Mouse (Mus musculus) heart, adult 2 months (tissue): ENCODE measurements around the gene Slco3a1.

ENCODE experiments used
- CTCF ChIP-seq: fragments of 200-600 bp; IDR thresholded peaks from 2 replicates; pipeline ENCODE4 v1.8.1; 2022; ENCODE audit warnings: antibody characterized with exemption, mild to moderate bottlenecking, moderate library complexity
- EP300 ChIP-seq: fragments of 200-500 bp; IDR thresholded peaks from 2 replicates; pipeline ENCODE4 v1.6.1; 2011; ENCODE audit warnings: low read depth, low read length, control low read depth; ENCODE audit not compliant: insufficient read depth
- POLR2A ChIP-seq: fragments of 200-500 bp; IDR thresholded peaks from 2 replicates; pipeline ENCODE4 v1.6.1; 2011; ENCODE audit warnings: mild to moderate bottlenecking, low read depth, low read length, control low read depth; ENCODE audit not compliant: insufficient read depth

DNA sequence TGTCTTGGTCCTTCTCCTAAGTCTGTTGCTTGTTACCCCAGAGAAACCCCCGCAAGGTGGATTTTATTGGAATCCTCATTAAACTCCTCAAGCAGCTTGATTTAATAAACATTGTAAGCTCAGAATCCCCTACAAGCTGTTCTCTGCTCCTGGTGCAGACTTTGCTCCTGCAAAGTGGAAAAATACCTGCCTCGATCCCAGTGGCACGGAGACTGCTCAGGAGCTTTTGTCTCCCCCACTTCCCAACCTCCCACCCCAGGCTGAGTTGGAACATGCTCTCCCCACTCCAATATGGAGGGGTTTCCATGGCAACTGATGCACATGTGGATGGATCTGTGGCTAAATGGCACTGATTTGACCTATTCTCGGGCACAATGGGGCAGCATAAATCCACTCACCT is 268.0 kb downstream of the Slco3a1 start:
- no peak for TF ChIP-seq EP300
- no peak for TF ChIP-seq CTCF
- TF ChIP-seq POLR2A, result no peak
